Mouse (Mus musculus) heart, embryonic 14.5 days (tissue): ENCODE results near the gene Antxr2. TPM values are rescaled to one million over a fixed set of nuclear protein-coding genes. Genes with fewer than 3 reads are reported as not detected.
A peak's percentile ranks its signal among the peaks of the same experiment; 100 is the strongest.

Experiments used
- ATAC-seq: fragments of 200-750 bp; cut with Nextera tagmentation; 2 replicates; pipeline ENCODE4 v1.8.0; 2017; ENCODE audit warnings: low read depth, moderate TSS enrichment; ENCODE audit not compliant: insufficient number of reproducible peaks, insufficient read depth, low FRiP score
- H3K27ac ChIP-seq, 2 experiments: fragments of 200-500 bp in 1 of 2; fragments of 300-500 bp in 1 of 2; sonication (generic) in 1 of 2; replicated peaks in 1 of 2; 2 replicates each; pipeline ENCODE4 v1.5.1; 2012 to 2014; ENCODE audit warnings: low read depth in 2 of 2, low read length in 2 of 2, control low read depth in 1 of 2, mild to moderate bottlenecking in 1 of 2, mixed read lengths in 1 of 2; ENCODE audit not compliant: control insufficient read depth in 1 of 2, insufficient read depth in 1 of 2
- H3K27me3 ChIP-seq: fragments of 300-500 bp; sonication (generic); 2 replicates; pipeline ENCODE4 v1.6.1; 2014; ENCODE audit warnings: mild to moderate bottlenecking, low read length, control low read depth; ENCODE audit not compliant: control insufficient read depth, insufficient read depth
- H3K36me3 ChIP-seq: fragments of 300-500 bp; sonication (generic); 2 replicates; pipeline ENCODE4 v1.6.1; 2014; ENCODE audit warnings: mild to moderate bottlenecking, control low read depth, low read length, mixed read lengths; ENCODE audit not compliant: control insufficient read depth, insufficient read depth
- H3K4me1 ChIP-seq, 2 experiments: fragments of 200-500 bp in 1 of 2; fragments of 300-500 bp in 1 of 2; sonication (generic) in 1 of 2; 2 replicates each; pipeline ENCODE4 v1.6.1; 2012 to 2014; ENCODE audit warnings: low read length in 2 of 2, control low read depth in 1 of 2, mixed read lengths in 1 of 2; ENCODE audit not compliant: control insufficient read depth in 2 of 2, insufficient read depth in 2 of 2
- H3K4me2 ChIP-seq: fragments of 300-500 bp; sonication (generic); 2 replicates; pipeline ENCODE4 v1.6.1; 2014; ENCODE audit warnings: mild to moderate bottlenecking, low read length
- H3K4me3 ChIP-seq, 2 experiments: fragments of 200-500 bp in 1 of 2; fragments of 300-500 bp in 1 of 2; sonication (generic) in 1 of 2; 2 replicates each; pipeline ENCODE4 v1.5.1; 2012 to 2014; ENCODE audit warnings: low read length in 2 of 2, mild to moderate bottlenecking in 2 of 2, control low read depth in 1 of 2, low read depth in 1 of 2, moderate library complexity in 1 of 2; ENCODE audit not compliant: control insufficient read depth in 1 of 2, insufficient read depth in 1 of 2
- H3K9ac ChIP-seq: fragments of 300-500 bp; sonication (generic); 2 replicates; pipeline ENCODE4 v1.6.1; 2014; ENCODE audit warnings: mild to moderate bottlenecking, low read length
- H3K9me3 ChIP-seq: fragments of 300-500 bp; sonication (generic); 2 replicates; pipeline ENCODE4 v1.6.1; 2016; ENCODE audit warnings: low read length, control low read depth; ENCODE audit not compliant: control insufficient read depth
- WGBS: fragments of 180-500 bp; shearing (Covaris S2); extraction: QIAGEN DNeasy Blood & Tissue Kit; methylation state at CpG from one replicate; pipeline ENCODE4 v1.1.7; 2014; 5-methylcytosine and 5-hydroxymethylcytosine counted together
- polyA plus RNA-seq: library from polyadenylated mRNA; unstranded; fragments of >200 nt; fragmentation: Nextera tagmentation; extraction: Ambion mirVana; gene quantifications from 2 replicates; pipeline ENCODE4 v1.2.1, GENCODE M21; 2014

Gene Antxr2
- polyA plus RNA-seq, 1 experiment from 2014 or later = 68.2 TPM

GRCm38 (mm10) chr5:98032803-98033420, 2.1 kb upstream of the Antxr2 start:
- Histone ChIP-seq H3K27ac (no peak overlapping the region), H3K9me3 (no peaks in the 10 kb centered on the region), H3K9ac (no peak overlapping the region), H3K4me1 (peaks cover 0 to 6% of the 10 kb centered on the region in 2 experiments; a peak in 1 of 4 replicates), H3K27me3 (no peaks in the 10 kb centered on the region), H3K4me2 (no peak overlapping the region), H3K36me3 (no peaks in the 10 kb centered on the region), H3K4me3 (no peak overlapping the region)
- 67% methylated on average over 7 of the region's 7 CpGs for WGBS
- no peak for ATAC-seq

- no peaks in the 10 kb centered on the region for H3K27me3 ChIP-seq
- peak; percentile 74 for ATAC-seq
- peak overlapping the region; percentile 86 for H3K9ac ChIP-seq
- H3K4me3 ChIP-seq = peak overlapping the region; percentile 78 to 87
- H3K4me1 ChIP-seq = peaks cover 3 to 10% of the 10 kb centered on the region in 2 experiments
- no peaks in the 10 kb centered on the region for H3K9me3 ChIP-seq
- H3K4me2 ChIP-seq = peak overlapping the region; percentile 71
- peaks cover 20% of the 10 kb centered on the region for H3K36me3 ChIP-seq
- peak overlapping the region; percentile 89 to 97 for H3K27ac ChIP-seq
- under 1% methylated on average over 36 of the region's 36 CpGs for WGBS
Measured at GRCm38 (mm10) chr5:98030091-98030901, 547 bp downstream of the Antxr2 start.

GRCm38 (mm10) chr5:98027688-98028389, 3.0 kb downstream of the Antxr2 start:
- ATAC-seq = no peak
- Histone ChIP-seq H3K36me3 (peaks cover 43% of the 10 kb centered on the region), H3K27ac (peak overlapping the region; percentile 77 to 86), H3K9ac (peak overlapping the region; percentile 86), H3K9me3 (no peaks in the 10 kb centered on the region), H3K4me1 (peaks cover 3 to 10% of the 10 kb centered on the region in 2 experiments), H3K4me3 (peak overlapping the region; percentile 31 to 87; a peak in 3 of 4 replicates), H3K27me3 (no peaks in the 10 kb centered on the region), H3K4me2 (peak overlapping the region; percentile 71)
- 26% methylated on average over 8 of the region's 8 CpGs for WGBS

- H3K36me3 ChIP-seq = peaks cover 56% of the 10 kb centered on the region
- no peak overlapping the region for H3K27ac ChIP-seq
- no peak overlapping the region for H3K9ac ChIP-seq
- H3K4me2 ChIP-seq = no peak overlapping the region
- peaks cover 3 to 5% of the 10 kb centered on the region in 2 experiments for H3K4me1 ChIP-seq
- 89% methylated on average over 2 of the region's 2 CpGs for WGBS
- H3K27me3 ChIP-seq = no peaks in the 10 kb centered on the region
- H3K9me3 ChIP-seq = no peaks in the 10 kb centered on the region
- ATAC-seq = no peak
- H3K4me3 ChIP-seq = no peak overlapping the region
Measured at GRCm38 (mm10) chr5:98025921-98026320, 4.9 kb downstream of the Antxr2 start.

- Histone ChIP-seq H3K9ac (no peak overlapping the region), H3K36me3 (peaks cover 70% of the 10 kb centered on the region), H3K27ac (no peak overlapping the region), H3K4me3 (no peak overlapping the region), H3K4me1 (peaks cover 3 to 5% of the 10 kb centered on the region in 2 experiments), H3K4me2 (no peak overlapping the region), H3K9me3 (no peaks in the 10 kb centered on the region), H3K27me3 (no peaks in the 10 kb centered on the region)
- WGBS = 88% methylated on average over 2 of the region's 2 CpGs
- ATAC-seq = no peak
Measured at GRCm38 (mm10) chr5:98024545-98024944, 6.3 kb downstream of the Antxr2 start.

- Histone ChIP-seq H3K36me3 (peaks cover 77% of the 10 kb centered on the region), H3K27ac (no peak overlapping the region), H3K4me2 (no peak overlapping the region), H3K9ac (no peak overlapping the region), H3K4me3 (no peak overlapping the region), H3K9me3 (no peaks in the 10 kb centered on the region), H3K4me1 (peaks cover 5 to 21% of the 10 kb centered on the region in 2 experiments), H3K27me3 (no peaks in the 10 kb centered on the region)
- ATAC-seq = no peak
- 85% methylated on average over 4 of the region's 4 CpGs for WGBS
Measured at GRCm38 (mm10) chr5:98021518-98021917, 9.3 kb downstream of the Antxr2 start.

- no peaks in the 10 kb centered on the region for H3K9me3 ChIP-seq
- H3K27ac ChIP-seq = no peak overlapping the region
- no peak overlapping the region for H3K4me2 ChIP-seq
- peaks cover 69% of the 10 kb centered on the region for H3K36me3 ChIP-seq
- ATAC-seq = no peak
- H3K27me3 ChIP-seq = no peaks in the 10 kb centered on the region
- H3K4me1 ChIP-seq = peaks cover 10 to 26% of the 10 kb centered on the region in 2 experiments
- H3K4me3 ChIP-seq = no peak overlapping the region
- no peak overlapping the region for H3K9ac ChIP-seq
Measured at GRCm38 (mm10) chr5:98020658-98021057, 10.2 kb downstream of the Antxr2 start.
